Mouse (Mus musculus): ENCODE data around the gene Mansc4.

DNA sequence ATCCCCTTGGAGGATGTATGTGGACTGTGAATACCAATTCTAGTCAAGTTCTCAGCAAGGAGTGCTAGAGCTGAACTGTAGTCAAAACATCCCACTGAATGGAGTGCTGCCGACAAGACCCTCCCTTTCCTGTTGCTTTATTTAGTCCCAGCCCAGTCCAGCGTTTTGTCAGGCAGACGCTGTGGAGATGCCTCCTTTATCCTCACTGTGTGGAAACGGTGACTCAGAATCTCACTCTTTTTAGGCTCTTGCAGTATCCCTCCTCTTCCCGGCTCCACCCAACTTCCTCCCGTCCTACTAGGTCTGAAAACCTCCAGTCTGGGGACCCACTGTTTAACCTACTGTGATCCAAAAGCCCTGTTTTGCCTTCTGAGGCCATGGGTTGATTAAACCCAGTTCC, 34.5 kb upstream of the Mansc4 start:
- TF ChIP-seq POLR2A (IDR thresholded peaks at IDR 0.05; ENCODE audit: insufficient read length, low read depth) (no peak), USF1 (IDR thresholded peaks at IDR 0.05; ENCODE audit: low read depth) (no peak), MYOD1 (IDR thresholded peaks at IDR 0.05; ENCODE audit: control insufficient read depth in 1 of 3, insufficient read length in 2 of 3, low read depth in 2 of 3) (no peak), TCF3 (IDR thresholded peaks at IDR 0.05; ENCODE audit: insufficient read length, low read depth) (no peak), MYOG (IDR thresholded peaks at IDR 0.05; ENCODE audit: control insufficient read depth in 1 of 3, insufficient read depth in 1 of 3, insufficient read length in 2 of 3, low read depth in 2 of 3) (no peak), E2F4 (IDR thresholded peaks at IDR 0.05; ENCODE audit: insufficient read depth) (no peak), MAX (IDR thresholded peaks at IDR 0.05; ENCODE audit: low read depth) (no peak)

All from myocyte (in vitro differentiated cells).